Mouse (Mus musculus) kidney, adult 2 months (tissue): ENCODE results near the gene Efcab2.

Experiments
- CTCF ChIP-seq: fragments of 200-500 bp; conservative IDR thresholded peaks from 2 replicates; pipeline ENCODE4 v1.5.1; 2011; ENCODE audit warnings: low read depth, mild to moderate bottlenecking, control low read depth, low read length, moderate library complexity, mixed read lengths; ENCODE audit not compliant: insufficient read depth, insufficient read length
- POLR2A ChIP-seq: fragments of 200-500 bp; IDR thresholded peaks from one replicate; pipeline ENCODE4 v1.6.1; 2011; ENCODE audit warnings: low read depth, low read length, control low read depth

- TF ChIP-seq CTCF (no peak), POLR2A (no peak)
These were observed 106.6 kb downstream of the Efcab2 start for GRCm38 (mm10) chr1:178512323-178513031.
